Mouse (Mus musculus) MEL (cell line): Measurements from ENCODE around the gene Bclaf1.

Experiments used
- BHLHE40 ChIP-seq: IDR thresholded peaks from 2 replicates; pipeline ENCODE4 v1.6.1; 2012; ENCODE audit warnings: low read depth, mild to moderate bottlenecking, inconsistent platforms, low read length, improper control_type of control experiment, borderline replicate concordance
- CHD2 ChIP-seq: IDR thresholded peaks from 2 replicates; pipeline ENCODE4 v1.6.1; 2011; ENCODE audit warnings: low read length, improper control_type of control experiment
- CTCF ChIP-seq, 3 experiments: IDR thresholded peaks in 2 of 3; conservative IDR thresholded peaks in 1 of 3; 2 replicates each; pipeline ENCODE4 v1.5.1; 2011 to 2012; ENCODE audit warnings: low read length in 3 of 3, low read depth in 2 of 3, mild to moderate bottlenecking in 2 of 3, improper control_type of control experiment in 1 of 3, inconsistent platforms in 1 of 3, mixed read lengths in 1 of 3, moderate library complexity in 1 of 3; ENCODE audit not compliant: control insufficient read depth in 1 of 3, insufficient read depth in 1 of 3, poor library complexity in 1 of 3, severe bottlenecking in 1 of 3
- ELF1 ChIP-seq: IDR thresholded peaks from 2 replicates; pipeline ENCODE4 v1.6.1; 2014; ENCODE audit warnings: low read depth, mild to moderate bottlenecking, inconsistent platforms, low read length, improper control_type of control experiment, moderate library complexity
- EP300 ChIP-seq, 2 experiments: IDR thresholded peaks; 2 replicates each; pipeline ENCODE4 v1.6.1; 2011; ENCODE audit warnings: improper control_type of control experiment in 2 of 2, low read length in 2 of 2, low read depth in 1 of 2, mild to moderate bottlenecking in 1 of 2
- HCFC1 ChIP-seq: IDR thresholded peaks from 2 replicates; pipeline ENCODE4 v1.6.1; 2012; ENCODE audit warnings: low read depth, mild to moderate bottlenecking, inconsistent platforms, low read length, improper control_type of control experiment, moderate library complexity
- KAT2A ChIP-seq: conservative IDR thresholded peaks from 2 replicates; pipeline ENCODE4 v1.6.1; 2012; ENCODE audit warnings: low read depth, low read length, improper control_type of control experiment, inconsistent platforms
- MAX ChIP-seq: IDR thresholded peaks from 2 replicates; pipeline ENCODE4 v1.6.1; 2011; ENCODE audit warnings: low read length, improper control_type of control experiment
- NRF1 ChIP-seq: IDR thresholded peaks from 2 replicates; pipeline ENCODE4 v1.6.1; 2014; ENCODE audit warnings: low read depth, mild to moderate bottlenecking, inconsistent platforms, low read length, improper control_type of control experiment, moderate library complexity; ENCODE audit not compliant: poor library complexity, insufficient read depth, severe bottlenecking
- POLR2A ChIP-seq, 2 experiments: IDR thresholded peaks; 2 replicates each; pipeline ENCODE4 v1.6.1; 2011 to 2012; ENCODE audit warnings: low read length in 2 of 2, mild to moderate bottlenecking in 2 of 2, control low read depth in 1 of 2, improper control_type of control experiment in 1 of 2, low read depth in 1 of 2, moderate library complexity in 1 of 2; ENCODE audit not compliant: control insufficient read depth in 1 of 2, insufficient read depth in 1 of 2, poor library complexity in 1 of 2
- TAL1 ChIP-seq: IDR thresholded peaks from 2 replicates; pipeline ENCODE4 v1.6.1; 2012; ENCODE audit warnings: mild to moderate bottlenecking, inconsistent platforms, low read length, moderate library complexity, mixed read lengths
- ZC3H11A ChIP-seq: IDR thresholded peaks from 2 replicates; pipeline ENCODE4 v1.6.1; 2012; ENCODE audit warnings: low read depth, mild to moderate bottlenecking, inconsistent platforms, low read length, improper control_type of control experiment
- ZMIZ1 ChIP-seq: IDR thresholded peaks from 2 replicates; pipeline ENCODE4 v1.6.1; 2012; ENCODE audit warnings: low read depth, mild to moderate bottlenecking, inconsistent platforms, low read length, improper control_type of control experiment, moderate library complexity
- ZNF384 ChIP-seq: IDR thresholded peaks from 2 replicates; pipeline ENCODE4 v1.6.1; 2012; ENCODE audit warnings: low read depth, mild to moderate bottlenecking, inconsistent platforms, low read length, improper control_type of control experiment

DNA sequence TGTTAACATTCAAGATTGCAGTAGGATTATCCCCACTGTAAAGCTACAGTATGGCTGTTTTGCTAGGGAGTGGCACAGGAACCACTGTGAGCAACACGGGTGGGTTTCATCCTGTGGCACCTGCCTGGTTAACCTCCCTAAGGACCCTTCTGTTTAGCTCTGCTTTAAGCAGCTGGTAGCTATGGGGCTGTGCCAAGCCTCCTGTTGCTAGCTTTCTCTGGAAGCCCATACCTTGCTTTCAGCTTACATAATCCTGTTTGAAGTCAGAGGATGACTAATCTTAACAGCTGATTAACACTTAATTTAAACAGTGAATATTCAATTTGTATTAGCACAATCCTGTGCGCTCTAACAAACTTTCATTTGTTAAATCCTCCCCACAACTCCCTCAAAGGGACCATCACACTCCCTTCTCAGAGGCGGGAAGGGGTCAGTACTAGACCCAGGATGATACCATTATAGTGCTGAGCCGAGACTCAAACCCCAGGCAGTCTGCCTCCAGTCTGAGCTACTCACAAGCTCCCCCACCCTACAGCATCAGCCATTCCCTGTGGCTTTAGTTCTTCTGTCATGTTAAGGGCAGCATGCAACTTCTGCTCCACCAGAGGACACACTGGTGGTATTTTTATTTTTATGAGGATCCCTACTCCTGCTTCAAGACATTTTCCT, 50.3 kb downstream of the Bclaf1 start:
- TF ChIP-seq ZNF384 (no peak), CTCF (IDR thresholded peaks at IDR 0.05 in 2 of 3, conservative IDR thresholded peaks at IDR 0.05 in 1 of 3; ENCODE audit: control insufficient read depth in 1 of 3, insufficient read depth in 1 of 3, low read depth in 2 of 3, low read length in 3 of 3, poor library complexity in 1 of 3, severe bottlenecking in 1 of 3) (no peak), MAX (no peak), KAT2A (no peak), POLR2A (IDR thresholded peaks at IDR 0.05; ENCODE audit: control insufficient read depth in 1 of 2, insufficient read depth in 1 of 2, low read depth in 1 of 2, low read length in 2 of 2, poor library complexity in 1 of 2) (no peak), EP300 (IDR thresholded peaks at IDR 0.05; ENCODE audit: low read depth in 1 of 2, low read length in 2 of 2) (no peak), CHD2 (no peak), TAL1 (no peak), ZC3H11A (no peak), BHLHE40 (no peak), HCFC1 (no peak), ZMIZ1 (no peak), ELF1 (no peak), NRF1 (no peak)
